Mouse (Mus musculus) stomach, adult 2 months (tissue): ENCODE measurements around the gene Olfr370. TPM values are rescaled to one million over a fixed set of nuclear protein-coding genes. Genes with fewer than 3 reads are reported as not detected.

Source experiments
- polyA plus RNA-seq: library from polyadenylated mRNA; depleted of rRNA; stranded (reverse); fragments of >200 nt; gene quantifications from 2 replicates; pipeline ENCODE4 v1.2.3, GENCODE M21; 2012; rRNA removed

The Olfr370 gene
- polyA plus RNA-seq = not detected in 2 replicates

GRCm38 (mm10) chr8:83535736-83536135 is at the start of gene Olfr370:
Gene Olfr370, plus strand, starts transcription at chr8:83535780.

GRCm38 (mm10) chr8:83566469-83567395 is 31.2 kb downstream of the Olfr370 start, which contains the start of gene Ndufb7:
Gene Ndufb7, plus strand, starts transcription at chr8:83566671.

Other genes starting within 250 kb of the Olfr370 start
- gene Ucp1, start 245.4 kb upstream of the Olfr370 start, polyA plus RNA-seq = 0.38 and 2.6 TPM in 2 replicates
- gene Elmod2, start 203.3 kb upstream of the Olfr370 start, polyA plus RNA-seq = 0.13 and 0.37 TPM in 2 replicates
- not detected in 2 replicates for gene Mgat4d, start 187.3 kb upstream of the Olfr370 start, polyA plus RNA-seq
- gene Clgn, start 145.9 kb upstream of the Olfr370 start, polyA plus RNA-seq = 0.03 TPM in 1 of 2 replicates, not detected in the other
- gene Scoc, start 77.4 kb upstream of the Olfr370 start, polyA plus RNA-seq = 0.21 and 0.76 TPM in 2 replicates
- gene Ndufb7, start 30.9 kb downstream of the Olfr370 start, polyA plus RNA-seq = 276 and 408 TPM in 2 replicates
- 362 and 364 TPM in 2 replicates for gene Tecr, start 72.2 kb downstream of the Olfr370 start, polyA plus RNA-seq
- 14.1 and 16.2 TPM in 2 replicates for gene Dnajb1, start 72.4 kb downstream of the Olfr370 start, polyA plus RNA-seq
- 63.4 and 77.2 TPM in 2 replicates for gene Gipc1, start 116.9 kb downstream of the Olfr370 start, polyA plus RNA-seq
- gene Ptger1, start 130.9 kb downstream of the Olfr370 start, polyA plus RNA-seq = 9.7 and 11.4 TPM in 2 replicates
- gene Pkn1, start 163.4 kb downstream of the Olfr370 start, polyA plus RNA-seq = 59.5 and 71.9 TPM in 2 replicates
- gene Ddx39, start 179.4 kb downstream of the Olfr370 start, polyA plus RNA-seq = 19.2 and 21.8 TPM in 2 replicates
- 20.3 and 23.7 TPM in 2 replicates for gene Adgre5, start 205.5 kb downstream of the Olfr370 start, polyA plus RNA-seq